Mouse (Mus musculus): ENCODE measurements around the gene Phlda1.

- TF ChIP-seq CTCF (IDR thresholded peaks at IDR 0.05; ENCODE audit: control insufficient read depth, insufficient read depth, insufficient replicate concordance, low read depth, low read length), result no peak
- TF ChIP-seq POLR2A (IDR thresholded peaks at IDR 0.05; ENCODE audit: control insufficient read depth, low read depth, low read length), result no peak
Observed at GRCm38 (mm10) chr10:111544311-111544710, 38.2 kb downstream of the Phlda1 start.
